Mouse (Mus musculus) neutrophil, adult 5-6 weeks (primary cell): ENCODE results near the gene CK137956. TPM values are rescaled to one million over a fixed set of nuclear protein-coding genes. Genes with fewer than 3 reads are reported as not detected.

Experiments used
- ATAC-seq: fragments of 151-379, 151-347 bp; 2 replicates; pipeline ENCODE4 v1.8.0; 2017; ENCODE audit warnings: mild to moderate bottlenecking, moderate TSS enrichment; ENCODE audit not compliant: insufficient number of reproducible peaks, poor library complexity, low FRiP score, severe bottlenecking; ENCODE audit errors: extremely low read depth
- total RNA-seq: library from RNA; stranded (forward); fragments of 200-1000 nt; gene quantifications from 2 replicates; pipeline ENCODE4 v1.2.3, GENCODE M21; 2017

Gene CK137956
- total RNA-seq, 1 experiment from 2014 or later, result not detected

DNA sequence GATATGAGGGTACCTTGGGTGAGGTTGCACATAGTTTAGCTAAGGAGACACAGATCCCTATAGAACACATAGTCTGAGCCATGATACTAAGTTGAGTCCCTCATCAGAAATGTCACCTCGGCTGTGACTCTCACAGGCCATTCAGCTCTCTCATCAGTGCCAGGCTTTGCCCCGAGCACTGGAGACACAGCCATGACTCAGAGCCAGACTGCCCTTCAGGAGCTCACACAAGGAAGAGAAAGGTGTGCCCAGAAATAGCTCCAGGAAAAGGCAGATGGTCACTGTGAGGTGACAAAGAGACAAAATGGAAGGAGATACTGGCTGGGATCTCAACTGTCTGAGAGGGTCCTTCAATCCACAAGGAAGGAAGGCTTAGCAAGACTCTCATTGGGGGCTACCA, 23.1 kb downstream of the CK137956 start:
- ATAC-seq, result no peak

GRCm38 (mm10) chr4:127937474-127937873, 33.3 kb downstream of the CK137956 start:
- ATAC-seq, result no peak

DNA sequence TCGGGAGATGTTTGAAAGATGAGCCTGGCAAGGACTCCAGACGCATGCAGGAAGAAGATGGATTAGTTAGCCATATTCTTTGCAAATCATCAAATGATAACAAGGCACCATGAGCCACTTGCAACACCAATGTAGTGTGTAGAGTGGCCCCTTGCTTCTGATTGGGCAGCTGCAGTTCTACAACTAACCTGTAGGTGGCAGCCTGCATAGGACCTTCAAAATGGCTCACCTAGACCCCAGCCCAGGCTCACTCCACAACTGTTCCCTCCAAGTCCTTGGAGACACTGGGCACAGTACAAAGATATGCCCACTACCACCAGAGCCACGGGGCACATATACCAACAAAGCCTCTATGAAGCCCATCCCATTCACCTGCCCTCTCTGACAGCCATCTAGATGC, 35.4 kb downstream of the CK137956 start:
- no peak for ATAC-seq

DNA sequence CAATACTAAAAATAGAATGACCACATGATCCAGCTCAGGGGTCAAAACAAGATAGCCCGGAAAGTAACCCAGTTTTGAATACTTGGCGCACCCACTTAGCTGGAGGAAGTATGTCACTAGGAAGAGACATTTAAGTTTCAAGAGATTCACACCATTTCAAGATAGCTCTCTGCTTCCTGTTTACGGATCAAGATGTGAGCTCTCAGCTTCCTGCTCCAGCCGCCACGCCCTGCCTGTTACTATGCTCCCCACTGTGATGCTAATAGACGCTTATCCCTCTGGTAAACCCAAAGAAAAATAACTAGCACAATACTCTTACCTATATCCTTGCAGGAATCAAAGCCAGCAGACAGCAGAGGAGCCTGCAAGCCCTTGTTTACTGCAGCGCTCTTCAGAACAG, 57.2 kb downstream of the CK137956 start:
- no peak for ATAC-seq

DNA sequence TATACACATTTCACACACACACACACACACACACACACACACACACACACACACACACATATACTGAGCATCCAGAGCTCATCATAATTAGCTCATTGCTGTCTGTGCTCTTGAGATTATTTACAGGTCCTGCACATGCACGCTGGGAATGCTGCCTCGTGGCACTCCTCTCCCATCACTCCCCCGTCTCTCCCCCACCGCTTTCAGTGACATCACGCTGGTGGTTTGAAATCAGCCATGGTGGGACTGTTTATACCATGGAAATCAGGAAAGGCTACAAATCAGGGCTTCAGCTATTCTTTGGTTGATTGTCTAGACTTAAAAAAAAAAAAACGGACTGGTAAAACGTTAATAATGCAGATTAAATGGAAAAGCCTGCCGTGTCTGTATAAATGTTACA, 63.6 kb downstream of the CK137956 start:
- no peak for ATAC-seq

DNA sequence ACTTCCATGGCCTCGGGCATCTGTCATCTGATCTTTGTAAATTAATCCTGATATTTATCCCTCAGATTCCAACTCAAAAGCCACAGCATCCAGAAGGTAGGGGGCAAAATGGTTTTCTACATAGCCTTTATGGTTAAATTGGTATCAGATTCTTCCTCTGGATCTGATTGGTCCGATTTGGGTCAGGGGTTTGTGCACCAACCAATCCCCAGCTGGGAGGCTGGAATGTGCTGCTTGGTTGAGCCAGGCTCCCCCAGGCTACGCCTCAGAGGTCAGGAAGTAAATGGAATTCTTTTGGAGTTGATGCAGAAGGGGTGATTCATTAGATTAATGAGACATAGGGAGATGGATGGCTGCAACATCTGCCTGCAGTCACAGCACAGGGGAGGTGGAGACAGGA, 66.8 kb downstream of the CK137956 start:
- no peak for ATAC-seq

GRCm38 (mm10) chr4:127900893-127901456, 69.8 kb downstream of the CK137956 start:
- ATAC-seq, result no peak

GRCm38 (mm10) chr4:127889071-127889470, 81.7 kb downstream of the CK137956 start:
- no peak for ATAC-seq

- no peak for ATAC-seq
Measured at GRCm38 (mm10) chr4:127878966-127879365, 91.8 kb downstream of the CK137956 start.

Other genes starting within 250 kb of the CK137956 start
- not detected in 2 replicates for gene Csmd2, start 16.9 kb upstream of the CK137956 start, total RNA-seq